Mouse (Mus musculus) forebrain, embryonic 12.5 days (tissue): ENCODE data around the gene Nrm. TPM values are rescaled to one million over a fixed set of nuclear protein-coding genes. Genes with fewer than 3 reads are reported as not detected.
"Not testable (repeated sequence)": the region's sequence is repeated elsewhere in the genome, so short reads cannot be mapped to it uniquely, and the experiment has no call there.

Source experiments
- ATAC-seq: fragments of 200-750 bp; cut with Nextera tagmentation; 2 replicates; pipeline ENCODE4 v1.8.0; 2017; ENCODE audit warnings: moderate TSS enrichment; ENCODE audit not compliant: low FRiP score
- H3K27ac ChIP-seq: fragments of 300-500 bp; sonication (generic); 2 replicates; pipeline ENCODE4 v1.5.1; 2016; ENCODE audit warnings: mild to moderate bottlenecking
- H3K27me3 ChIP-seq: fragments of 300-500 bp; sonication (generic); 2 replicates; pipeline ENCODE4 v1.6.1; 2016; ENCODE audit warnings: mild to moderate bottlenecking
- H3K36me3 ChIP-seq: fragments of 300-500 bp; sonication (generic); replicated peaks from 2 replicates; pipeline ENCODE4 v1.6.1; 2016; ENCODE audit warnings: mild to moderate bottlenecking
- H3K4me1 ChIP-seq: fragments of 300-500 bp; sonication (generic); 2 replicates; pipeline ENCODE4 v1.6.1; 2016
- H3K4me2 ChIP-seq: fragments of 300-500 bp; sonication (generic); 2 replicates; pipeline ENCODE4 v1.6.1; 2016; ENCODE audit warnings: mild to moderate bottlenecking, moderate library complexity
- H3K4me3 ChIP-seq: fragments of 300-500 bp; sonication (generic); replicated peaks from 2 replicates; pipeline ENCODE4 v1.5.1; 2016; ENCODE audit warnings: mild to moderate bottlenecking
- H3K9ac ChIP-seq: fragments of 300-500 bp; sonication (generic); 2 replicates; pipeline ENCODE4 v1.6.1; 2016; ENCODE audit warnings: mild to moderate bottlenecking
- H3K9me3 ChIP-seq: fragments of 300-500 bp; sonication (generic); 2 replicates; pipeline ENCODE4 v1.6.1; 2016
- WGBS: fragments of 180-500 bp; shearing (Covaris S2); methylation state at CpG from one replicate; pipeline ENCODE4 v1.1.7; 2016; 5-methylcytosine and 5-hydroxymethylcytosine counted together
- polyA plus RNA-seq: library from polyadenylated mRNA; unstranded; fragments of >200 nt; fragmentation: Nextera tagmentation; extraction: Ambion mirVana; gene quantifications from 2 replicates; pipeline ENCODE4 v1.2.1, GENCODE M21; 2016

Gene Nrm
- polyA plus RNA-seq, 1 experiment from 2014 or later: 56.2 TPM

- ATAC-seq: peak; percentile 53
- H3K27ac ChIP-seq: peak overlapping the region; percentile 99
- H3K4me1 ChIP-seq: peaks cover 36% of the 10 kb centered on the region
- peak overlapping the region; percentile 99 for H3K9ac ChIP-seq
- peak overlapping the region; percentile 80 for H3K4me2 ChIP-seq
- peaks cover 47% of the 10 kb centered on the region for H3K36me3 ChIP-seq
- H3K9me3 ChIP-seq: no peaks in the 10 kb centered on the region
- H3K4me3 ChIP-seq: peak overlapping the region; percentile 82
- WGBS: 1% methylated on average over 25 of the region's 25 CpGs
- H3K27me3 ChIP-seq: no peaks in the 10 kb centered on the region
These were observed 24.1 kb upstream of the Nrm start for GRCm38 (mm10) chr17:35836991-35837422.

- Histone ChIP-seq H3K4me2 (peak overlapping the region; percentile 80), H3K27ac (peak overlapping the region; percentile 99), H3K9me3 (no peaks in the 10 kb centered on the region), H3K4me1 (peaks cover 41% of the 10 kb centered on the region), H3K27me3 (no peaks in the 10 kb centered on the region), H3K4me3 (peak overlapping the region; percentile 82), H3K9ac (peak overlapping the region; percentile 99), H3K36me3 (peaks cover 43% of the 10 kb centered on the region)
- WGBS: under 1% methylated on average over 18 of the region's 18 CpGs
- no peak for ATAC-seq
These were observed 23.6 kb upstream of the Nrm start for GRCm38 (mm10) chr17:35837487-35837886.

GRCm38 (mm10) chr17:35838122-35838544 is 23.0 kb upstream of the Nrm start, which contains the start of gene Tubb5:
Tubb5 (minus strand) TSS chr17:35838306.
- WGBS: under 1% methylated on average over 29 of the region's 29 CpGs
- H3K27me3 ChIP-seq: no peaks in the 10 kb centered on the region
- H3K4me3 ChIP-seq: peak within 1 kb of the TSS; percentile 82
- peak; percentile 81 for ATAC-seq
- H3K27ac ChIP-seq: peak within 1 kb of the TSS; percentile 99
- H3K36me3 ChIP-seq: peaks cover 37% of the 10 kb centered on the region
- H3K9me3 ChIP-seq: no peaks in the 10 kb centered on the region
- H3K4me1 ChIP-seq: peaks cover 45% of the 10 kb centered on the region
- H3K4me2 ChIP-seq: peak within 1 kb of the TSS; percentile 80
- peak within 1 kb of the TSS; percentile 99 for H3K9ac ChIP-seq

DNA sequence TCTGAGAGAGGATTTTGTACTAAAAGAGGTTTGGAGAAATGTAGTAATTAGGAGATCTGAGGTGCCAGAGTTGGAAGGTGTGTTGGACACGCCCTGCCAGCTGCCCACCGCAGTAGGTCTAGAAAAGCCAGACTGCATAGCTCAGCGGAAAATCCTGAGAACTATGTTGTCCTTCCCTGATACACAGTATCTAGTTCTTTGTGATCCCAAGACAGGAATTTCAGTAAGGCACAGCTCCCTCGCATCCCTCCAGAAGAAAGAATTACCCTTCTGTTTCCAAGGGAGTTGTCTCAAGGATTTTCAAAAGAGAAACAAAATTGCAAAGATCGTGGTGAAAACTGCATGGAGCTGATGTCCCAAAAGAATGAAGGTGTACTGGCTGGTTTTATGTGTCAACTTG is 22.5 kb upstream of the Nrm start:
- peak overlapping the region; percentile 82 for H3K4me3 ChIP-seq
- peaks cover 32% of the 10 kb centered on the region for H3K36me3 ChIP-seq
- no peaks in the 10 kb centered on the region for H3K27me3 ChIP-seq
- H3K4me2 ChIP-seq: peak overlapping the region; percentile 59
- H3K9ac ChIP-seq: peak overlapping the region; percentile 99
- 3% methylated on average over 5 of the region's 5 CpGs for WGBS
- no peaks in the 10 kb centered on the region for H3K9me3 ChIP-seq
- H3K27ac ChIP-seq: peak overlapping the region; percentile 99
- H3K4me1 ChIP-seq: peaks cover 46% of the 10 kb centered on the region
- ATAC-seq: peak; percentile 13; the same call in 1 of the 2 replicates

- ATAC-seq, H3K9me3 ChIP-seq, H3K27me3 ChIP-seq: not testable (repeated sequence)
- Histone ChIP-seq H3K4me3 (peak overlapping the region; percentile 82), H3K27ac (peak overlapping the region; percentile 99), H3K4me2 (peak overlapping the region; percentile 59), H3K36me3 (peaks cover 28% of the 10 kb centered on the region), H3K9ac (peak overlapping the region; percentile 99), H3K4me1 (peaks cover 43% of the 10 kb centered on the region)
- WGBS: 50% methylated on average over 3 of the region's 3 CpGs
These were observed 22.1 kb upstream of the Nrm start for GRCm38 (mm10) chr17:35839002-35839401.

DNA sequence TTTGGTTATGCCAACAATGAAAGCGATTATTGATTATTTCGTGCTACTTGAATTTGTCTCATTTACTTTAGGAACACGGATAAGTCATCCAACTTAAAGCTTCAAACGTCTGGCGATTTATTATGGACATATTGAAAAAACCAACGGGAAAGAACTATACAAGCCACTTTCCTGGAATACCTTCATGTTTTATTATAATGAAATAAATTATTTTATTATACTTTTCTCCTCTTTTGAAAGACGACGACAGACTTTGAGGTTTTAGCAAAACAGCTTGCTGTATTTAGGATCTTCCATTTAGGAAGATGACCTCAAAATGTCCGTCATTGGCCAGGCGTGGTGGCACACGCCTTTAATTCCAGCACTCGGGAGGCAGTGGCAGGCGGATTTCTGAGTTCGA is 20.6 kb upstream of the Nrm start:
- H3K9ac ChIP-seq: no peak overlapping the region; the same call in 1 of the 2 replicates
- peaks cover 26% of the 10 kb centered on the region for H3K36me3 ChIP-seq
- H3K4me1 ChIP-seq: peaks cover 29% of the 10 kb centered on the region
- 60% methylated on average over 14 of the region's 14 CpGs for WGBS
- peak overlapping the region; percentile 61 for H3K4me3 ChIP-seq
- no peaks in the 10 kb centered on the region for H3K9me3 ChIP-seq
- H3K4me2 ChIP-seq: peak overlapping the region; percentile 41
- no peaks in the 10 kb centered on the region for H3K27me3 ChIP-seq
- H3K27ac ChIP-seq: 0 out of 2 replicates have a peak overlapping the region, but pooled peaks have one; percentile 71
- no peak for ATAC-seq

DNA sequence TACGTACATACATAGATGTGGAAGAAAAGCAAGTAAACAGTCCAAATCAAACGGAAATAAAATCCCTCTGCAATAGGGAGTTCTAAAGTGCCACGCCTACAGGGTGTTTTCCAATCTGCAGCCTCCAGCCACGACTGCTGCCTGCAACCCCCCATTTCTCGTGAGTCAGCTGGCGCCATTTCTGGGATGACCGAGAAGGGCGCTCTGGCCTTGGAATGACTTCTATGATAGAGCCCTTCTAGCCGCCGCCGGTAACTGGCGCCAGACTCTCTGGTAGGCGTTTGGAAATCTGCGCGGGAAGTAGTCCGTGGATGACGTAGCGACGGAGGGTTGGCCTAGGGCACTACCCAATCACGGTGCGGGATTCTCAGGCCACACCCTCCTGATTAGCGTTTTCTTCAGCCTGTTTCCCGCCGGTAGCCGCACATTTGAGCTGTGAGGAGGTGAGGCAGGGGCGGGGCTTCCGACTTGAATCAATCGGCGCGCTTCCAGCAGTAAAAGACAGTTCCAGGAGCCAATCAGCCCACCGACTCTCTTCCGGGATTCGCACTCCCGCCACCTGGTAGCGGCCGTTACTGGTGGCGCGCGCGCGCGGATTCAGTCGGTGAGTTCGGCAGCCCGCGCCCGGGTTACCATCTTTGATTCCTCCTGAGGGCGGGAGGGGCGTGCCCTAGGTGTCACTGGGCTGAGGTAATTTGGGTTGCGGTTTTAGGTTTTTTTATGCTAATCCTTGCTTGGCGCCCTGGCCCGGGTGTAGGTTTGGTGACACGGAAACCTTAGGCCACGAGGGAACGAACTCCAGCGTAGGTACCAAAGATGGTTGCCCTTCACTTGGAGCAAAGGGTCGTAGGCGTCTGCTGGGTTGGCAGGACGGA is 19.8 kb upstream of the Nrm start, which contains the start of gene Mdc1:
Gene Mdc1 (plus strand): TSS at position 440 of the 875 bp plus-strand sequence.
- Histone ChIP-seq H3K9ac (peak within 1 kb of the TSS; percentile 64), H3K4me3 (peak within 1 kb of the TSS; percentile 61), H3K4me1 (peaks cover 23% of the 10 kb centered on the region), H3K4me2 (peak within 1 kb of the TSS; percentile 58), H3K27ac (peak within 1 kb of the TSS; percentile 86), H3K27me3 (no peaks in the 10 kb centered on the region), H3K9me3 (no peaks in the 10 kb centered on the region), H3K36me3 (peaks cover 26% of the 10 kb centered on the region)
- WGBS: under 1% methylated on average over 59 of the region's 59 CpGs
- peak; percentile 92 for ATAC-seq

- Histone ChIP-seq H3K4me2 (peak overlapping the region; percentile 58), H3K27me3 (no peaks in the 10 kb centered on the region), H3K27ac (peak overlapping the region; percentile 86), H3K36me3 (peaks cover 28% of the 10 kb centered on the region), H3K4me1 (peaks cover 23% of the 10 kb centered on the region), H3K4me3 (peak overlapping the region; percentile 61), H3K9ac (peak overlapping the region; percentile 64), H3K9me3 (no peaks in the 10 kb centered on the region)
- ATAC-seq: no peak
- 23% methylated on average over 11 of the region's 11 CpGs for WGBS
These were observed 19.1 kb upstream of the Nrm start for GRCm38 (mm10) chr17:35842006-35842405.

DNA sequence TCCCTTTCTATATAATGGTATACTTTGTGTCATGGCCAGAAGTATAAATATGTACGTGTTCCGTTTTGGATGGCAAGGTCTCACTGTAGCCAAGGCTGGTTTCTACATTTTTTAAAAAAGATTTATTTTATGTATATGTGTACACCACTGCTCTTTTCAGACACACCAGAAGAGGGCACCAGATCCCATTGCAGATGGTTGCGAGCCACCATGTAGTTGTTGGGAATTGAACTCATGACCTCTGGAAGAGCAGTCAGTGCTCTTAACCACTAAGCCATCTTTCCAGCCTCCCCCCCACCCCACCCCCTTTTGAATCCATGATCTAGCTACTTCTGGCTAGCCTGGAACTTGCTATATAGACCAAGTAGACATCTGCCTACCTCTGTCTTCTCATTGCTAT is 17.6 kb upstream of the Nrm start:
- no peak overlapping the region for H3K4me3 ChIP-seq
- H3K4me2 ChIP-seq: no peak overlapping the region
- no peak overlapping the region for H3K9ac ChIP-seq
- no peaks in the 10 kb centered on the region for H3K9me3 ChIP-seq
- no peak for ATAC-seq
- peaks cover 43% of the 10 kb centered on the region for H3K36me3 ChIP-seq
- no peak overlapping the region for H3K27ac ChIP-seq
- 96% methylated on average over 3 of the region's 3 CpGs for WGBS
- H3K4me1 ChIP-seq: peaks cover 23% of the 10 kb centered on the region
- no peaks in the 10 kb centered on the region for H3K27me3 ChIP-seq

DNA sequence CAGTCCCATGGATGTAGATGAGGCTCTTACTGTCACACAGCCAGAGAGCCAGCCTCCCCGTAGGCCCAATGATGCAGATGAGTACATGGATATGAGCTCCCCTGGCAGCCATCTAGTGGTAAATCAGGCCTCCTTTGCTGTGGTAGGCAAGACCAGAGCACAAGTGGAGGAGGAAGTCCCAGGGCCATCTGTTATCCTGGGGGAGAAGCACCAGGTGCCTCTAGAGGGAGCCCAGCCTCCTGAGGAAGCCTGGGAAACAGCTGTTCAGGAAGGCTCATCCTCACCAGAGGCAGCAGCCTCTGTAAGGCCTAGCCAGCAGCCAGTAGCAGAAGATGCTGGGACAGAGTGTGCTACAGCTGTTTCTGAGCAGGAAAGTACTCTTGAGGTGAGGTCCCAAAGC is 13.0 kb upstream of the Nrm start:
- Histone ChIP-seq H3K4me2 (no peak overlapping the region), H3K4me1 (peaks cover 1% of the 10 kb centered on the region; the same call in 1 of the 2 replicates), H3K9me3 (no peaks in the 10 kb centered on the region), H3K27me3 (no peaks in the 10 kb centered on the region), H3K27ac (no peak overlapping the region), H3K4me3 (no peak overlapping the region), H3K36me3 (peaks cover 86% of the 10 kb centered on the region), H3K9ac (no peak overlapping the region)
- 67% methylated on average over 1 of the region's 1 CpGs for WGBS
- ATAC-seq: no peak

GRCm38 (mm10) chr17:35850974-35851373 is 10.1 kb upstream of the Nrm start:
- no peak for ATAC-seq
- WGBS: 82% methylated on average over 3 of the region's 3 CpGs
- Histone ChIP-seq H3K27me3 (no peaks in the 10 kb centered on the region), H3K36me3 (peaks cover 92% of the 10 kb centered on the region), H3K9me3 (no peaks in the 10 kb centered on the region), H3K4me3 (no peak overlapping the region), H3K9ac (no peak overlapping the region), H3K27ac (no peak overlapping the region), H3K4me2 (no peak overlapping the region), H3K4me1 (no peaks in the 10 kb centered on the region)

- Histone ChIP-seq H3K9ac (no peak overlapping the region), H3K27me3 (no peaks in the 10 kb centered on the region), H3K9me3 (no peaks in the 10 kb centered on the region), H3K4me2 (no peak overlapping the region), H3K36me3 (peaks cover 30% of the 10 kb centered on the region), H3K4me1 (peaks cover 15% of the 10 kb centered on the region), H3K27ac (no peak overlapping the region), H3K4me3 (no peak overlapping the region)
- no peak for ATAC-seq
- WGBS: 96% methylated on average over 1 of the region's 1 CpGs
These were observed 1.7 kb upstream of the Nrm start for GRCm38 (mm10) chr17:35859371-35859770.
